In the genomic region with DNA sequence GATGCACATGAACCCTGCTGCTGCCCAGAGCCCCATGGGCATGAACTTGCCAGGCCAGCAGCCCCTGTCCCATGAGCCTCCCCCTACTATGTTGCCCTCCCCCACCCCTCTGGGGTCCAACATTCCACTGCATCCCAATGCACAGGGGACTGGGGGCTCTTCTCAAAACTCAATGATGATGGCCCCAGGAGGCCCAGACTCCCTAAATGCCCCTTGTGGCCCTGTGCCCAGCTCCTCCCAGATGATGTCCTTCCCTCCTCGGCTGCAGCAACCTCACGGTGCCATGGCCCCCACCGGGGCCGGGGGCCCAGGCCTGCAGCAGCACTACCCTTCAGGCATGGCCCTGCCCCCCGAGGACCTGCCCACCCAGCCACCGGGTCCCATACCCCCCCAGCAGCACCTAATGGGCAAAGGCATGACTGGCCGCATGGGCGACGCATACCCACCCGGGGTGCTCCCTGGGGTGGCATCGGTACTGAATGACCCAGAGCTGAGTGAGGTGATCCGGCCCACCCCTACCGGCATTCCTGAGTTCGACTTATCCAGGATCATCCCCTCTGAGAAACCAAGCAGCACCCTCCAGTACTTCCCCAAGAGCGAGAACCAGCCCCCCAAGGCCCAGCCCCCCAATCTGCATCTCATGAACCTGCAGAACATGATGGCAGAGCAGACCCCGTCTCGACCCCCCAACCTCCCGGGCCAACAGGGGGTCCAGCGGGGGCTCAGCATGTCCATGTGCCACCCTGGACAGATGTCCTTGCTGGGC, we compare ENCODE assay signal across 8 mouse cellular contexts. TPM values are rescaled to one million over a fixed set of nuclear protein-coding genes. Genes with fewer than 3 reads are reported as not detected.
DNase-seq lines count a peak whose midpoint lies in the region; ATAC-seq and TF ChIP-seq lines count a peak whose summit lies in the region.

No protein-coding gene starts in this region.

- H3K9ac ChIP-seq in intestine, postnatal 0 days (ENCODE audit: low read depth, low read length), result no peak overlapping the region
- H3K9ac ChIP-seq in midbrain, embryonic 16.5 days (ENCODE audit: low read depth, low read length), result 0 out of 2 replicates have a peak overlapping the region, but pooled peaks have one; percentile 18

- no peak overlapping the region; the same call in 1 of the 2 replicates for H3K4me3 ChIP-seq in intestine, postnatal 0 days (ENCODE audit: low read depth, low read length)
- no peak overlapping the region for H3K4me3 ChIP-seq in midbrain, embryonic 16.5 days (ENCODE audit: low read depth, low read length)

- intact Hi-C loops in gastrocnemius, postnatal 14 days (cut with DNase I; ENCODE audit: low total_unique reads), result loop anchor here (5.0 kb wide), 3 partner anchors 37 to 143 kb away; no protein-coding TSS in a partner anchor
- intact Hi-C loops in gastrocnemius, postnatal 36 days (cut with DNase I), result no loop called here
- intact Hi-C loops in left cerebral cortex, postnatal 36 days (cut with DNase I), result no loop called here

- H3K9me3 ChIP-seq in intestine, postnatal 0 days (ENCODE audit: control insufficient read depth), result no peaks in the 10 kb centered on the region
- no peaks in the 10 kb centered on the region for H3K9me3 ChIP-seq in midbrain, embryonic 16.5 days (replicated peaks; ENCODE audit: control insufficient read depth, low read length, poor library complexity, severe bottlenecking)

- TF ChIP-seq CTCF in intestine, postnatal 0 days (IDR thresholded peaks at IDR 0.05; ENCODE audit: low read depth), result no peak

- peak; percentile 15 for DNase-seq in gastrocnemius, postnatal 14 days
- DNase-seq in gastrocnemius, postnatal 36 days, result no peak
- DNase-seq in thymus, postnatal 14 days, result peak; percentile 37
- no peak for DNase-seq in thymus, postnatal 0 days (ENCODE audit: low spot score)
- no peak for DNase-seq in left cerebral cortex, postnatal 36 days (ENCODE audit: low spot score in 2 of 2)

- no peak for ATAC-seq in intestine, postnatal 0 days
- no peak for ATAC-seq in midbrain, embryonic 16.5 days
- no peak for ATAC-seq in erythroid progenitor cell, adult 5-6 weeks (replicated peaks; ENCODE audit: low FRiP score, poor library complexity, severe bottlenecking)

- 0 out of 2 replicates have a peak, but pooled peaks cover 10% of the 10 kb centered on the region for H3K4me1 ChIP-seq in intestine, postnatal 0 days (replicated peaks; ENCODE audit: control insufficient read depth, insufficient read depth, low read length)
- H3K4me1 ChIP-seq in midbrain, embryonic 16.5 days (ENCODE audit: control insufficient read depth, insufficient read depth, low read length), result peaks cover 14% of the 10 kb centered on the region

- H3K27ac ChIP-seq in intestine, postnatal 0 days (ENCODE audit: low read depth, low read length), result peak overlapping the region; percentile 46
- H3K27ac ChIP-seq in midbrain, embryonic 16.5 days (ENCODE audit: low read length), result no peak overlapping the region; the same call in 1 of the 2 replicates

- 86% methylated on average over 19 of the region's 19 CpGs for WGBS in intestine, postnatal 0 days
- WGBS in midbrain, embryonic 16.5 days, result 80% methylated on average over 17 of the region's 19 CpGs

- peaks cover 45% of the 10 kb centered on the region for H3K36me3 ChIP-seq in intestine, postnatal 0 days (ENCODE audit: control insufficient read depth, insufficient read depth)
- peaks cover 18% of the 10 kb centered on the region for H3K36me3 ChIP-seq in midbrain, embryonic 16.5 days (ENCODE audit: control insufficient read depth, insufficient read depth, low read length)

- H3K27me3 ChIP-seq in intestine, postnatal 0 days (replicated peaks; ENCODE audit: control insufficient read depth, insufficient read depth, low read length), result no peaks in the 10 kb centered on the region
- H3K27me3 ChIP-seq in midbrain, embryonic 16.5 days (ENCODE audit: control insufficient read depth, insufficient read depth, low read depth, low read length), result no peaks in the 10 kb centered on the region

- peak overlapping the region; percentile 69 for H3K4me2 ChIP-seq in intestine, postnatal 0 days (replicated peaks; ENCODE audit: low read depth)
- no peak overlapping the region for H3K4me2 ChIP-seq in midbrain, embryonic 16.5 days (ENCODE audit: low read length)

RNA-seq across cellular contexts. Expression of gene Bcl9l, which starts 26.3 kb away (rescaled TPM):
- total RNA-seq in gastrocnemius, postnatal 14 days (2021), result 10 to 100 TPM; 38.9 to 44.2 TPM
- total RNA-seq in gastrocnemius, postnatal 36 days (2021), result 10 to 100 TPM; 25.7 to 42.5 TPM
- polyA plus RNA-seq in thymus, postnatal 0 days (2015; fragmentation: Nextera tagmentation; extraction: Ambion mirVana), result 3.2 and 4.4 TPM in 2 replicates
- 4.8 and 4.9 TPM in 2 replicates for polyA plus RNA-seq in intestine, postnatal 0 days (2015; fragmentation: Nextera tagmentation; extraction: Ambion mirVana)
- polyA plus RNA-seq in midbrain, embryonic 16.5 days (2015; fragmentation: Nextera tagmentation; extraction: Ambion mirVana), result 10.7 and 10.8 TPM in 2 replicates
- total RNA-seq in erythroid progenitor cell, adult 5-6 weeks (2015; ENCODE audit: low replicate concordance), result 0.36 and 2.5 TPM in 2 replicates
- 1.2 and 1.7 TPM in 2 replicates for total RNA-seq in erythroid progenitor cell, adult 5-6 weeks (2017; ENCODE audit: low replicate concordance)
- 10 to 100 TPM; 58.1 to 70.0 TPM for total RNA-seq in left cerebral cortex, postnatal 36 days (2021)

RNA-seq across cellular contexts. Expression of gene Cxcr5, which starts 52.8 kb away (rescaled TPM):
- total RNA-seq in gastrocnemius, postnatal 14 days (2021), result not detected
- not detected for total RNA-seq in gastrocnemius, postnatal 36 days (2021)
- 1.4 and 1.5 TPM in 2 replicates for polyA plus RNA-seq in thymus, postnatal 0 days (2015; fragmentation: Nextera tagmentation; extraction: Ambion mirVana)
- polyA plus RNA-seq in intestine, postnatal 0 days (2015; fragmentation: Nextera tagmentation; extraction: Ambion mirVana), result 0.21 and 0.25 TPM in 2 replicates
- 0.07 TPM in 1 of 2 replicates, not detected in the other for polyA plus RNA-seq in midbrain, embryonic 16.5 days (2015; fragmentation: Nextera tagmentation; extraction: Ambion mirVana)
- total RNA-seq in erythroid progenitor cell, adult 5-6 weeks (2015; ENCODE audit: low replicate concordance), result 0.42 and 1.4 TPM in 2 replicates
- 1.8 TPM in 1 of 2 replicates, not detected in the other for total RNA-seq in erythroid progenitor cell, adult 5-6 weeks (2017; ENCODE audit: low replicate concordance)
- not detected for total RNA-seq in left cerebral cortex, postnatal 36 days (2021)

RNA-seq across cellular contexts. Expression of gene Upk2, which starts 54.1 kb away (rescaled TPM):
- total RNA-seq in gastrocnemius, postnatal 14 days (2021), result under 1 TPM; 0.35 to 0.78 TPM
- total RNA-seq in gastrocnemius, postnatal 36 days (2021), result not detected
- polyA plus RNA-seq in thymus, postnatal 0 days (2015; fragmentation: Nextera tagmentation; extraction: Ambion mirVana), result 0.69 and 1.5 TPM in 2 replicates
- not detected in 2 replicates for polyA plus RNA-seq in intestine, postnatal 0 days (2015; fragmentation: Nextera tagmentation; extraction: Ambion mirVana)
- not detected in 2 replicates for polyA plus RNA-seq in midbrain, embryonic 16.5 days (2015; fragmentation: Nextera tagmentation; extraction: Ambion mirVana)
- total RNA-seq in erythroid progenitor cell, adult 5-6 weeks (2015; ENCODE audit: low replicate concordance), result not detected in 2 replicates
- not detected in 2 replicates for total RNA-seq in erythroid progenitor cell, adult 5-6 weeks (2017; ENCODE audit: low replicate concordance)
- total RNA-seq in left cerebral cortex, postnatal 36 days (2021), result not detected

Comparison
In these comparisons a context has a peak if more than half of its experiments do, and no peak if none do; other contexts are left out.
1. DNase-seq: peak in gastrocnemius, postnatal 14 days (single experiment) and thymus, postnatal 14 days (single experiment); none in gastrocnemius, postnatal 36 days (0 of 2), thymus, postnatal 0 days (single experiment) and left cerebral cortex, postnatal 36 days (0 of 2).
2. RNA of gene Bcl9l, which starts 26.3 kb away (total RNA-seq): 58.1 to 70.0 TPM in left cerebral cortex, postnatal 36 days, 38.9 to 44.2 TPM in gastrocnemius, postnatal 14 days and 25.7 to 42.5 TPM in gastrocnemius, postnatal 36 days; 0.36 to 2.5 TPM in erythroid progenitor cell, adult 5-6 weeks; every median in the first group is over 4 times any median in the second.